Mouse (Mus musculus): Measurements from ENCODE around the gene Scrn1. TPM values are rescaled to one million over a fixed set of nuclear protein-coding genes. Genes with fewer than 3 reads are reported as not detected.

Gene Scrn1
- total and polyA plus RNA-seq, 2 experiments from 2014 or later: 91.7 to 121 TPM

- Histone ChIP-seq H3K9me3 (ENCODE audit: low read length) (no peaks in the 10 kb centered on the region), H3K27me3 (ENCODE audit: insufficient read depth, low read length) (no peaks in the 10 kb centered on the region), H3K27ac (no peak overlapping the region), H3K4me1 (ENCODE audit: insufficient read depth, low read length) (peaks cover 11% of the 10 kb centered on the region; the same call in 1 of the 2 replicates), H3K4me2 (ENCODE audit: low read depth, low read length) (no peak overlapping the region), H3K9ac (replicated peaks; ENCODE audit: low read length) (no peak overlapping the region), H3K36me3 (ENCODE audit: insufficient read depth, low read length) (no peaks in the 10 kb centered on the region; the same call in 1 of the 2 replicates), H3K4me3 (ENCODE audit: low read length) (no peak overlapping the region)
- TF ChIP-seq CTCF (IDR thresholded peaks at IDR 0.05; ENCODE audit: low read depth): no peak
- WGBS: 36% methylated on average over 13 of the region's 13 CpGs
- peak; percentile 31 for DNase-seq (ENCODE audit: low spot score)
- no peak; the same call in 1 of the 2 replicates for ATAC-seq
Observed at GRCm38 (mm10) chr6:54548314-54549019, 17.8 kb downstream of the Scrn1 start.

- 87% methylated on average over 2 of the region's 2 CpGs for WGBS
Observed at GRCm38 (mm10) chr6:54543646-54544045, 22.6 kb downstream of the Scrn1 start.

GRCm38 (mm10) chr6:54542836-54543235 is 23.5 kb downstream of the Scrn1 start:
- H3K36me3 ChIP-seq (ENCODE audit: insufficient read depth, low read length): no peaks in the 10 kb centered on the region; the same call in 1 of the 2 replicates
- H3K9me3 ChIP-seq (ENCODE audit: low read length): no peaks in the 10 kb centered on the region
- no peak for TF ChIP-seq CTCF (IDR thresholded peaks at IDR 0.05; ENCODE audit: low read depth)
- 67% methylated on average over 7 of the region's 7 CpGs for WGBS
- H3K4me1 ChIP-seq (ENCODE audit: insufficient read depth, low read length): no peaks in the 10 kb centered on the region; the same call in 1 of the 2 replicates
- no peak overlapping the region for H3K4me2 ChIP-seq (ENCODE audit: low read depth, low read length)
- H3K27ac ChIP-seq: no peak overlapping the region
- DNase-seq (ENCODE audit: low spot score) (no peak), ATAC-seq (no peak)
- no peak overlapping the region for H3K9ac ChIP-seq (replicated peaks; ENCODE audit: low read length)
- H3K27me3 ChIP-seq (ENCODE audit: insufficient read depth, low read length): no peaks in the 10 kb centered on the region
- no peak overlapping the region for H3K4me3 ChIP-seq (ENCODE audit: low read length)

More at GRCm38 (mm10) chr6:54543646-54544045, 22.6 kb downstream of the Scrn1 start:
- H3K36me3 ChIP-seq (ENCODE audit: insufficient read depth, low read length): no peaks in the 10 kb centered on the region; the same call in 1 of the 2 replicates
- H3K4me3 ChIP-seq (ENCODE audit: low read length): no peak overlapping the region
- H3K4me1 ChIP-seq (ENCODE audit: insufficient read depth, low read length): no peaks in the 10 kb centered on the region; the same call in 1 of the 2 replicates
- no peaks in the 10 kb centered on the region for H3K27me3 ChIP-seq (ENCODE audit: insufficient read depth, low read length)
- ATAC-seq (no peak), DNase-seq (ENCODE audit: low spot score) (no peak)
- H3K4me2 ChIP-seq (ENCODE audit: low read depth, low read length): no peak overlapping the region
- no peak overlapping the region for H3K27ac ChIP-seq
- no peak overlapping the region for H3K9ac ChIP-seq (replicated peaks; ENCODE audit: low read length)
- TF ChIP-seq CTCF (IDR thresholded peaks at IDR 0.05; ENCODE audit: low read depth): no peak
- no peaks in the 10 kb centered on the region for H3K9me3 ChIP-seq (ENCODE audit: low read length)

- DNase-seq (ENCODE audit: low spot score) (peak; percentile 23), ATAC-seq (peak; percentile 50)
- Histone ChIP-seq H3K36me3 (ENCODE audit: insufficient read depth, low read length) (no peaks in the 10 kb centered on the region; the same call in 1 of the 2 replicates), H3K4me3 (ENCODE audit: low read length) (no peak overlapping the region), H3K4me2 (ENCODE audit: low read depth, low read length) (no peak overlapping the region), H3K4me1 (ENCODE audit: insufficient read depth, low read length) (no peaks in the 10 kb centered on the region; the same call in 1 of the 2 replicates), H3K27me3 (ENCODE audit: insufficient read depth, low read length) (no peaks in the 10 kb centered on the region), H3K27ac (peak overlapping the region; percentile 15; the same call in 1 of the 2 replicates), H3K9me3 (ENCODE audit: low read length) (no peaks in the 10 kb centered on the region), H3K9ac (replicated peaks; ENCODE audit: low read length) (no peak overlapping the region)
- 46% methylated on average over 9 of the region's 9 CpGs for WGBS
- no peak for TF ChIP-seq CTCF (IDR thresholded peaks at IDR 0.05; ENCODE audit: low read depth)
Observed at GRCm38 (mm10) chr6:54540252-54540887, 25.9 kb downstream of the Scrn1 start.

- Histone ChIP-seq H3K4me3 (ENCODE audit: low read length) (no peak overlapping the region), H3K36me3 (ENCODE audit: insufficient read depth, low read length) (no peaks in the 10 kb centered on the region; the same call in 1 of the 2 replicates), H3K4me2 (ENCODE audit: low read depth, low read length) (no peak overlapping the region), H3K27ac (peak overlapping the region; percentile 32; the same call in 1 of the 2 replicates), H3K4me1 (ENCODE audit: insufficient read depth, low read length) (no peaks in the 10 kb centered on the region; the same call in 1 of the 2 replicates), H3K9me3 (ENCODE audit: low read length) (no peaks in the 10 kb centered on the region), H3K9ac (replicated peaks; ENCODE audit: low read length) (no peak overlapping the region), H3K27me3 (ENCODE audit: insufficient read depth, low read length) (no peaks in the 10 kb centered on the region)
- no peak for TF ChIP-seq CTCF (IDR thresholded peaks at IDR 0.05; ENCODE audit: low read depth)
- 74% methylated on average over 7 of the region's 7 CpGs for WGBS
- ATAC-seq: no peak
- no peak for DNase-seq (ENCODE audit: low spot score)
Observed at GRCm38 (mm10) chr6:54539396-54539795, 26.9 kb downstream of the Scrn1 start.

GRCm38 (mm10) chr6:54538773-54539173 is 27.5 kb downstream of the Scrn1 start:
- no peaks in the 10 kb centered on the region for H3K9me3 ChIP-seq (ENCODE audit: low read length)
- 20% methylated on average over 3 of the region's 3 CpGs for WGBS
- H3K4me2 ChIP-seq (ENCODE audit: low read depth, low read length): no peak overlapping the region
- no peak overlapping the region for H3K27ac ChIP-seq
- no peaks in the 10 kb centered on the region for H3K27me3 ChIP-seq (ENCODE audit: insufficient read depth, low read length)
- H3K4me1 ChIP-seq (ENCODE audit: insufficient read depth, low read length): no peaks in the 10 kb centered on the region; the same call in 1 of the 2 replicates
- DNase-seq (ENCODE audit: low spot score): no peak
- H3K9ac ChIP-seq (replicated peaks; ENCODE audit: low read length): no peak overlapping the region
- H3K4me3 ChIP-seq (ENCODE audit: low read length): no peak overlapping the region
- no peaks in the 10 kb centered on the region; the same call in 1 of the 2 replicates for H3K36me3 ChIP-seq (ENCODE audit: insufficient read depth, low read length)
- peak; percentile 41; the same call in 1 of the 2 replicates for ATAC-seq
- no peak for TF ChIP-seq CTCF (IDR thresholded peaks at IDR 0.05; ENCODE audit: low read depth)
